Mouse (Mus musculus) ovary, adult 2 months (tissue): ENCODE data around the gene 2210010C04Rik. TPM values are rescaled to one million over a fixed set of nuclear protein-coding genes. Genes with fewer than 3 reads are reported as not detected.

Source experiments
- polyA plus RNA-seq: library from polyadenylated mRNA; depleted of rRNA; stranded (reverse); fragments of >200 nt; gene quantifications from 2 replicates; pipeline ENCODE4 v1.2.3, GENCODE M21; 2012; rRNA removed

The 2210010C04Rik gene
- polyA plus RNA-seq: 0.09 and 0.81 TPM in 2 replicates

GRCm38 (mm10) chr6:41035409-41035808 is at the start of gene 2210010C04Rik:
TSS of gene 2210010C04Rik (minus strand) at chr6:41035509.

GRCm38 (mm10) chr6:40999379-40999778 is 35.9 kb downstream of the 2210010C04Rik start, which contains the start of gene Gm2663:
TSS of gene Gm2663 (minus strand) at chr6:40999479.

Other genes starting within 250 kb of the 2210010C04Rik start
- gene Moxd2, start 148.0 kb downstream of the 2210010C04Rik start, polyA plus RNA-seq: not detected in 2 replicates
- gene Prss58, start 135.1 kb downstream of the 2210010C04Rik start, polyA plus RNA-seq: not detected in 2 replicates
- gene 1700074P13Rik, start 95.0 kb downstream of the 2210010C04Rik start, polyA plus RNA-seq: not detected in 2 replicates
- not detected in 2 replicates for gene Gm4744, start 83.6 kb downstream of the 2210010C04Rik start, polyA plus RNA-seq
- gene 1810009J06Rik, start 70.8 kb downstream of the 2210010C04Rik start, polyA plus RNA-seq: not detected in 2 replicates
- gene Gm2663, start 36.0 kb downstream of the 2210010C04Rik start, polyA plus RNA-seq: not detected in 2 replicates